Mouse (Mus musculus) liver, postnatal 0 days (tissue): ENCODE results near the gene Tnk2.

Source experiments
- CTCF ChIP-seq: sonication (generic); IDR thresholded peaks from 2 replicates; pipeline ENCODE4 v1.5.1; 2016; ENCODE audit warnings: antibody characterized with exemption, low read depth
- EP300 ChIP-seq: IDR thresholded peaks from 2 replicates; pipeline ENCODE4 v1.6.1; 2016; ENCODE audit warnings: antibody characterized with exemption, low read depth, mild to moderate bottlenecking

GRCm38 (mm10) chr16:32654071-32654733 lies 10.5 kb downstream of the Tnk2 start:
- TF ChIP-seq CTCF (no peak), EP300 (no peak)
